Mouse (Mus musculus): ENCODE results near the gene Abcg1. TPM values are rescaled to one million over a fixed set of nuclear protein-coding genes. Genes with fewer than 3 reads are reported as not detected.

Gene Abcg1
- total and polyA plus RNA-seq, 3 experiments: 2.2 to 4.6 (median 2.2) TPM

DNA sequence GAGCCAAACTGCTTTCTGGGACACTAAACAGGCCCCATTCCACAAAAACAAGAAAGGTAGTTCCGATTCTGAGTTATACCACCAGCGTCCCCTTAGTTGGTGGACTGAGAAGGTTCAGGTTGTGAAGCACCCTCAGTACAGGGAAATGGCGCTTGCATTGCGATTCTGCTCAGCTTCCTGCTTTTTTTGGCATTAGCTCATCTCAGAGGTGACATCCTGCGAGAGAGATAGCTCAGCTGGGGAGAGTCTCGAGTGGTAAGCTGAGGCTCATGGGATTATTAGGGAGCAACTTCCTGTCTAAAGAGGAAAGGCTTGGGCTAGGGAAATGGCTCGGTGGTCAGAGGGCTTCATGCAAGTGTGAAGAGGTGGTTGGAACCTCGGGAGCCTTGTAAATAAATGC, 32.4 kb downstream of the Abcg1 start:
- Histone ChIP-seq H3K4me1 (ENCODE audit: control insufficient read depth in 1 of 2, insufficient read depth in 2 of 2) (peaks cover 8 to 12% of the 10 kb centered on the region in 2 experiments), H3K79me2 (replicated peaks; ENCODE audit: control insufficient read depth, extremely low read depth, insufficient read depth, poor library complexity, severe bottlenecking) (no peaks in the 10 kb centered on the region), H3K9ac (ENCODE audit: insufficient read depth, low read depth) (no peak overlapping the region), H3K36me3 (replicated peaks in 1 of 2; ENCODE audit: control insufficient read depth in 1 of 2, insufficient read depth in 1 of 2, low read length in 1 of 2) (peaks cover 5 to 7% of the 10 kb centered on the region in 2 experiments), H3K9me3 (replicated peaks; ENCODE audit: low read length) (peaks cover 6% of the 10 kb centered on the region), H3K27ac (ENCODE audit: insufficient read depth, low read depth) (no peak overlapping the region), H3K27me3 (replicated peaks) (peaks cover 2% of the 10 kb centered on the region), H3K4me2 (ENCODE audit: insufficient read depth, low read depth, poor library complexity, severe bottlenecking) (no peak overlapping the region), H3K4me3 (replicated peaks in 1 of 3; ENCODE audit: low read depth in 2 of 3, low read length in 2 of 3, poor library complexity in 1 of 3) (no peak overlapping the region)
- dilution Hi-C loops (cut with MboI; ENCODE audit: extremely low pct_ligation_motif_present, extremely low pct_unique_long_range_greater_than_20kb, low sequenced_read_pairs): no loop called here
- TF ChIP-seq HCFC1 (IDR thresholded peaks at IDR 0.05; ENCODE audit: low read depth, low read length) (no peak), CTCF (conservative IDR thresholded peaks at IDR 0.05 in 1 of 2, IDR thresholded peaks at IDR 0.05 in 1 of 2; ENCODE audit: low read depth in 2 of 2, low read length in 2 of 2) (no peak), CHD2 (IDR thresholded peaks at IDR 0.05; ENCODE audit: low read length) (no peak), MEF2A (IDR thresholded peaks at IDR 0.05; ENCODE audit: borderline replicate concordance, low read depth, low read length) (no peak), ZMIZ1 (IDR thresholded peaks at IDR 0.05; ENCODE audit: low read depth, low read length) (no peak), ELF1 (IDR thresholded peaks at IDR 0.05; ENCODE audit: low read depth, low read length) (no peak), TBP (conservative IDR thresholded peaks at IDR 0.05; ENCODE audit: low read depth, low read length) (no peak), E2F4 (IDR thresholded peaks at IDR 0.05; ENCODE audit: insufficient replicate concordance, low read depth, low read length) (no peak)
- no peak for DNase-seq (ENCODE audit: extremely low read depth)
- in situ Hi-C loops (cut with MboI; ENCODE audit: low pct_ligation_motif_present, low pct_unique_long_range_greater_than_20kb, low sequenced_read_pairs): no loop called here

DNA sequence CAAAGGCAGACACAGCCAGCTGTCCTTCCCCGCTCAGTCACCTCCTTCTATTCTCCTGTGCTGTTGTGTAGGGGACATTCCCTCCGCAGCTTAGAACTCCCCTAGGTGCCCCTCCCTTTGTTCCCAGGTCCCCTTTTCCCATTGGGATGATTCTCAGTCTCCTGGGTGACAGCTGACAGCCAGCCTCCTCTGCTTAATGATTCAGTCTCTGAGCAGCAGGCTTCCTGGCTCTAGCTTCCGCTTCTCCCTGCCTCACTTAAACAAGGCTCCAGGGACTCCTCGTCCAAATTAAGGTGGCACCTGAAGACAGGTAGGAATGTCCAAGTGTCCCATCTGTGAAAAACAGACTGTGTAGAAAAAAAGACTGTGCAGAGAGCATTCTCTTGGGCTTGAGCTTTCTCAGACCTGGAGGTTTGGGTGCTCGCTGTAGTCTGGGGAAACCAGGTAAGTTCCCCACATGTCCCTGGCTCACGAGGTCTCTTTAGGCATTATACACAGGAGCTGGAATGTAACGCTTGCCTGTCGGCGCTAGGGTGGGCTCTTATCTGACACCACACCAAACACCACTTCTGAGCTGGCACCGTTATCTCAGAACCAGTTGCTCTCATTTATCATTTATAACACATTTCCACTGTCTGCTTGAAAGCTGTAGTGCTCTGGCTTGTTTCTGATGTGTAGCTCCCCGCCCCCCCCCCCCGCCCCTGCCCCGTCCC, 33.7 kb downstream of the Abcg1 start:
- peaks cover 6% of the 10 kb centered on the region for H3K9me3 ChIP-seq (replicated peaks; ENCODE audit: low read length)
- H3K9ac ChIP-seq (ENCODE audit: insufficient read depth, low read depth): no peak overlapping the region
- no peak overlapping the region for H3K4me2 ChIP-seq (ENCODE audit: insufficient read depth, low read depth, poor library complexity, severe bottlenecking)
- peaks cover 2% of the 10 kb centered on the region for H3K27me3 ChIP-seq (replicated peaks)
- peaks cover 8 to 12% of the 10 kb centered on the region in 2 experiments for H3K4me1 ChIP-seq (ENCODE audit: control insufficient read depth in 1 of 2, insufficient read depth in 2 of 2)
- no peak for DNase-seq (ENCODE audit: extremely low read depth)
- TF ChIP-seq SMC3 (IDR thresholded peaks at IDR 0.05; ENCODE audit: low read depth, low read length): no peak
- TF ChIP-seq ELF1 (IDR thresholded peaks at IDR 0.05; ENCODE audit: low read depth, low read length): no peak
- TF ChIP-seq MXI1 (IDR thresholded peaks at IDR 0.05; ENCODE audit: low read depth, low read length): no peak
- TF ChIP-seq MAFK (IDR thresholded peaks at IDR 0.05; ENCODE audit: insufficient replicate concordance, low read length): no peak
- no peak for TF ChIP-seq RAD21 (IDR thresholded peaks at IDR 0.05; ENCODE audit: low read depth, low read length)
- no peak for TF ChIP-seq ZMIZ1 (IDR thresholded peaks at IDR 0.05; ENCODE audit: low read depth, low read length)
- TF ChIP-seq MYC (IDR thresholded peaks at IDR 0.05; ENCODE audit: low read depth, low read length): no peak
- no peak for TF ChIP-seq MAX (IDR thresholded peaks at IDR 0.05; ENCODE audit: low read length)
- TF ChIP-seq USF2 (conservative IDR thresholded peaks at IDR 0.05; ENCODE audit: low read depth, low read length): no peak
- no peak for TF ChIP-seq NRF1 (IDR thresholded peaks at IDR 0.05; ENCODE audit: low read depth, low read length)
- no peak for TF ChIP-seq HCFC1 (IDR thresholded peaks at IDR 0.05; ENCODE audit: low read depth, low read length)
- no peak for TF ChIP-seq CHD1 (IDR thresholded peaks at IDR 0.05; ENCODE audit: low read depth, low read length)
- no peak for TF ChIP-seq RCOR1 (conservative IDR thresholded peaks at IDR 0.05; ENCODE audit: low read depth, low read length)
- TF ChIP-seq POLR2A (IDR thresholded peaks at IDR 0.05; ENCODE audit: low read depth, low read length): no peak
- TF ChIP-seq CTCF (conservative IDR thresholded peaks at IDR 0.05 in 1 of 2, IDR thresholded peaks at IDR 0.05 in 1 of 2; ENCODE audit: low read depth in 2 of 2, low read length in 2 of 2): no peak
- H3K27ac ChIP-seq (ENCODE audit: insufficient read depth, low read depth): no peak overlapping the region
- H3K79me2 ChIP-seq (replicated peaks; ENCODE audit: control insufficient read depth, extremely low read depth, insufficient read depth, poor library complexity, severe bottlenecking): no peaks in the 10 kb centered on the region
- no peak overlapping the region for H3K4me3 ChIP-seq (replicated peaks in 1 of 3; ENCODE audit: low read depth in 2 of 3, low read length in 2 of 3, poor library complexity in 1 of 3)
- peaks cover 5 to 7% of the 10 kb centered on the region in 2 experiments for H3K36me3 ChIP-seq (replicated peaks in 1 of 2; ENCODE audit: control insufficient read depth in 1 of 2, insufficient read depth in 1 of 2, low read length in 1 of 2)
- in situ Hi-C loops (cut with MboI; ENCODE audit: low pct_ligation_motif_present, low pct_unique_long_range_greater_than_20kb, low sequenced_read_pairs): no loop called here
- dilution Hi-C loops (cut with MboI; ENCODE audit: extremely low pct_ligation_motif_present, extremely low pct_unique_long_range_greater_than_20kb, low sequenced_read_pairs): no loop called here

All from CH12.LX (cell line).